Mouse (Mus musculus): ENCODE results near the gene Eps8. TPM values are rescaled to one million over a fixed set of nuclear protein-coding genes. Genes with fewer than 3 reads are reported as not detected.

The Eps8 gene
- total RNA-seq, 1 experiment from 2014 or later = 23.4 TPM

DNA sequence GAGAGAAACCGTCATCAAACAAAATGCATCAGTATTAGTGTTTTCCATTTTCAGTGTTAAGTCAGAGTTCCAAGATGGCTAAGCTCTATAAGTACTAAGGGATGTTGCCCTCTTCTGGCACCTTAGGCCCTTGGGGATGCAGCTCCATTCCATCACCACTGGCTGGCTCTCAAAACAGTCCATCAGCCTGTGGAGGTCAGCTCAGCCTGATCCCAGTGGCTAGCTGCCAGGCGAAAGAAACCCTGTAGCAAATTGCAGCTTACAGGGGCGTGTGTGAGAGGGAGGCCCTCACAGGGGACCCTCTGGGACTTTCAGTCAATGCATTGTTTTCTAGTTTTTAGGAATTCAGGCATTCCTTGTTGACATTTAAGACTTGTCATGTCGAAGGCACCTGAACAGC, 40.8 kb downstream of the Eps8 start:
- peak; percentile 59 for DNase-seq

DNA sequence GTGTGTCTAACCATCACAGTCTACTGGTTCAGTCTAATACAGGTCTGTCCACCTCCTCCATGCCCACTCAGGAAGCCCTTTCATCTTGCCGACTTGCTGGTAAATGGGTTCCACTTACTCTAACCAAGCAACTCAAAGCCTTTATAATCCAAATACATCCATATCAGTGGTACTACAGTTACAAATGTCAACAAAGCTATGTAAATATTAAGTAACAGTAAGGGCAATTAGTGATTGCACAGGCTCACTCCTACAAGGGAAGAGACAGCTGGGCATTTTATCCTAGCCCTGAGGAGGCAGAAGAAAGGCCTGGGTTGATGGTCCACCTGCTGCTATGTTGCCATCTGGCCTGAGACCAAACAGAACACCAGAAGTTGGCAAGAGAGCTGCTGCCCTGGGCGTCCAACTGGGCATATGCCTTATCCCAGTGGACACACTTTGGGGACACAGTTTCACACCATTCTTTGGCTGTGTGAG, 42.6 kb downstream of the Eps8 start:
- peak; percentile 58 for DNase-seq

DNA sequence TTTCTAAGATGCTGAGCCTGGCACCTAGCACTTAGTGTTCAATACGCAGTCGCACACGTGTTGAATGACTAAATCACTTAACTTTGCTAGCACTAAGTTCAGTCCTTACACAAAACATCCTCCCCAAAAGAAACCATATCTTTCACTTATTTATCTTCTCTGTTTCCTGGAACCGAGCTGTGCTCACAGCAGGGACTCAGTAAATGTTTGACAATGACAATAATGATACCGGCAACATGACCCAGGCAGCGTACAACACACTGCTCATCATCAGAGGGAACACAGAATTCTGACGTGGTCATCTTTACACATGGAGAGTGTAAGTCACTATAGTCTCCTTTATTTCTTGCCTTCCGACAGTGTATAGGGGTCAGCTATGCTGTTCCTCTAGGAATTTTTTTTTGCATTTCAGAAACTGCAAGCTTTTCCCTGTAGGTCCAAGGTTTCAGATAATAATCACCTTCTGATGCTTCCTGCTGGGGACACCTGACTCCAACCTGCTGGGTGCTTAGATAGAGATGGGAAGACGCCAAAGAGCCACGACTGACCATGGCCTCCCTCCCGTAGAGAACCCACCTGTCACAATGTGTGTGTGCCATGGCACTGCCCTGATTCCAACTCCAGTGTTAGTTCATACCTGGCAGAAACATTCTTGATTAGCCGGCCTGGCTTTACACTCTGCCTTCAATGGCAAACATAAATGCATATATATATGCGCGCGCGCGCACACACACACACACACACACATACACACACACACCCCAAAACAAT, 46.3 kb downstream of the Eps8 start:
- no peak for DNase-seq

DNA sequence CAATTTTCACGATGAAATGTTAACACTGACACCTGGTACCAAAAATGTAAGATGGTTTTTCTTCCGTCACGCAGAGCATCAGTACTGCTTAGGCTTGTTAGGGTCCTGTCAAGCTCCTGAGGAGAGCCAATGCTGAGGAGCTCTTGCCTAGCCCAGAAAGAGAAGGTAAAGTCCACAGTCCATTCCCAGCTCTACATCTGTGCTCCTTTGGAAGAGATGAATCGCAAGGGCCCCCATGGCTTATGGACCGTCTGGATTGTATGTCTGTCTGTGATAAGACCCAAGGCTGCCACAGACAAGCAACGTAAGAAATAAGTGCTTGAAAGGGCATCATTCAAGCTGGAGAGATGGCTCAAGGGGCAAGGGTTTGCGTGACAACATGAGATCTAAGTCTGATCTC, 48.1 kb downstream of the Eps8 start:
- DNase-seq = no peak

DNA sequence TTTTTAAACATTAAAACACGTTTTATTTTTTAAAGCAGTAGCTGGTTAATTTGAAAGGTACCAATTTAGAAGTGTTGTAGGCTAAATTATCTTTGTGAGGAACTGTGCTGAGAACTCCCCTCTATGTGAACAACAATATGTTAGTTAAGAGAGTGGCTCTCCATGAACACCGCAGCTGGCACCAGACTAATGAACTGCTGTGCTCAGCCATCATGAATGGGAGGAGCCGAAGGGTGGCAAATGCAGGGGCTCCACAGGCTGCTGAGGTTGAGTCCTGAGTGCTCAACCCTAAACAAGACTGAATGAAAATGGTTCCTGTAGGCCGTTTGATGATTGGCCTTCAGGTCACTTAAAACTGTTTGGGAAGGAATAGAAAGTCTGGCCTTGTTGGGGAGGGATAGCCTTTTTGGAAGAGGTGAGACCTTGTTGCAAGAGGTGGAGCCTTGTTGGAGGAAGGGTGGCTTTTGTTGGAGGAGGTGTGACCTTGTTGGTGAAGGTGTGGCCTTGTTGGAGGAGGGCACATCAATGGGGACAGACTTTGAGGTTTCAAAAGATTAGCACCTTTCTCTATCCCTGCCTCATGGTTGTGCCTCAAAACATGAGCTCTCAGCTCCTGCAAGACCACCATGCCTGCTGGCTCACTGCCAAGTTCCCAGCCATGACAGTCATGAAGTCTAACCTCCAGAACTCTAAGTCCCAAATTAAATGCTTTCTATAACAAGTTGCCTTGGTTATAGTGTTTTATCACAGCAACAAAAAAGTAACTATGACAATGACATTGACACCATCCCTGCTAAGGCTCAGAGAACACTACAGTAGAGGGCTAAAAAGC, 50.0 kb downstream of the Eps8 start:
- DNase-seq = peak; percentile 13

DNA sequence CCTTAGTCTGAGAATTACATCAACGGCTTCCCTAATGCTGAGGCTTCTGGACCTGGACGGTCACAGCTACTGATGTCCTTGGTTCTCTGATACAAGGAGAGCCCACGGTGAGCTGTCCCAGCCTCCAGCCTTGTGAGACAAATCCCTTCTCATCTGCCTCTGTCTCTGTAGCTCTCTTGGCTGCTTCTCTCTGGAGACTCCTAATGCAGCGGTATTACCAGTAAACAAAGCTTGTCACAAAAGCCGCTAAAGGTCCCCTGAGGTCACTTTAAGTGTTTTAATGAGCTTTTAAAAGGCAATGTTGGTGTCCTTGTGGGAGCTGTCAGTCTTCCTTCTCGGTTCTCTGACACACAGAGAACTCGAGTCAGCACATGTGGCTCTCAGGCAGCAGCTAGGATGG, 56.4 kb downstream of the Eps8 start:
- peak; percentile 21 for DNase-seq

DNA sequence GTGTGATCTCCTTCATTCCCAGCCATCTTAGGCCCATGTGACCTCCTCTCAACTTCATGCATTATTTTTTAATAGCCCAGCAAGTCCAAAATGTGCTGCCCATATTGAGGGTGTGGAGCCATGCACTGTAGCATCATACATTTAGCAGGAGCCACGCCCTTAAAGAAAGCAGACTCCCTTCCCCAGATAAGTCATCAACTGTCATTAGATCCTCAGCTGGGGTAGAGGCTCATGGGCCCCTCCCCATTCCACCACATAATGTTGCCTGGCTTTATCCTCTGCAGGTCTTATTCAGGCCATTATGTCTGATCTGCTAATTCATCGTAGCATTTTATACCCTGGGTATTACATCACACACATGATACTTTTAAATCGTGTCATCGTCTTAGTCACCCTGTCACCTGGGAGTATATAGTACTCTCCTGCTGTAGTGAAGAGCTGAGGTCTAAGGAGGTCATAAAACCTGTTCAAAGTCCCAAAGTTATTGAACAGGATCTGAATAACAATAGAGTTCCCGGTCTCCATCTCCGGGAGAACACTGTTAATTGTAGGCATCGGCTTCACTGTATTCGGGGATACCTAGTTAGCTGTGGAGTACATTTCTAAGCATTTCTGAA, 57.1 kb downstream of the Eps8 start:
- no peak for DNase-seq

DNA sequence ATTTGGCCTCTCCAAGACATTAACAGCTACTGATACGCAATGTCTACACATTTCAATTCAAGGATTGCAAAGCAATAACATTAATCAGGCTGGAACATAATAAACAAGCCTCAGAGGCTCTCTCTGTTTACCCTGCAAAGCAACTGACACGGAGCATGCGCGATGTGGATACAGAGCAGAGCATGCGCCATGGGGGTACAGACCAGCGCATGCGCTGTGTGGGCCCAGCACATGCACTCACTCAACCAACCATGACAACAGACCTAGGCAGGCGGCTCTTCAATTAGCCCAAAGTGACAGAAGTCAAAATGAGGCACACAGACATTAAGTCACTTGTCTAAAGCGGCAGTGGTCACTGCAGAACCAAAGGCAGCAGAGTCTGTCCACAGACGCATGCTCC, 62.1 kb downstream of the Eps8 start:
- no peak for DNase-seq

DNA sequence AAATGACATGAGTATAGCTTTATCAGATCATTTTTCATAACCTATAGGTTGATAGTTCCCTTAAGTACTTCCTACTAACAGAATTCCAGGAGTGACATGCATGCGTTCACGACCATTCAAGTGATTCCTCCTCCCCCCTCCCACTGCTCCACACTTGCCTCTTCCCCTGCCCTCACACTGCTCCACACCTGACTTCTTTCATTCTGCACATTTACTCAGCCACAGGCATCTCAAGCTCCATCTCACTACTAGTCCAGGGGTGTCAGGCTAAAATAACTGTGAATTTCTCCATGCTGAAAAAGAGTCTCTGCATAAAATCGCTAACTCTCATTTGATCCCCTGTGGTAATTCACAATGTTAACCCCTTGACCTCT, 65.4 kb downstream of the Eps8 start:
- no peak for DNase-seq

DNA sequence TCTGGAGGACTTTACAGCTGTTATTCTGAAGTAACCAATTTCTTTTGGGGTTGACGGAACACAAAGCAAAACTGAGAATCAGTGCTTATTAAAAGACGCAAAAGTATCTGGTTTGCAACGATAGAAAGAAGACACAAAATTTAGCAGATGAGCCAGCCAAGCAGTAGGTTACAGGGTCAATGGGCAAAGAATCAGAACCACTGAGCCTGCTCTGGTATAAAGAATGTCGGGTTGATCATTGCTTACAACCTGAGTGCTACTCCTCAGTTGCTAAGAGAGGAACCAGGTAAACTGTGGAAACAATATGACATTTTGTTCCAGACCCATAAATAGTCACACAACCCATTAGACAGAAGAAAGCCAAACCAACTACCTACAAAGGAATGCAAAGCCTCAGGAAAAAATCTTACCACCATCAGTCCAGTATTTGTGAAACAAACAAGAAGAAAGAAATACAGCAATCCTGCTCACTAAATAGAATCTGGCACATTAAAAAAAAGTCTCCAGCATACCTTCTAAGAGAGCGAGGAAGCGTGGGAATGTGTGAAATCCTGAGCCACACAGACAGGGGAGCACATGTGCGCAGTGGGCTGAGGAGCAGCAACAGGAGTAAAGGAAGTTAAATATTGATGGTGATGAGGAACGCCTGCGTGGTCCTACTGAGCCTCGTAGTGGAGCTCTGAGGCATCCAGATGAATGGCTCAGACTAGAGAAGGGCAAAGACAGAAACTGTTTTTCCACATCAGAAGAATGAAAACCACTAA, 66.0 kb downstream of the Eps8 start:
- no peak for DNase-seq

DNA sequence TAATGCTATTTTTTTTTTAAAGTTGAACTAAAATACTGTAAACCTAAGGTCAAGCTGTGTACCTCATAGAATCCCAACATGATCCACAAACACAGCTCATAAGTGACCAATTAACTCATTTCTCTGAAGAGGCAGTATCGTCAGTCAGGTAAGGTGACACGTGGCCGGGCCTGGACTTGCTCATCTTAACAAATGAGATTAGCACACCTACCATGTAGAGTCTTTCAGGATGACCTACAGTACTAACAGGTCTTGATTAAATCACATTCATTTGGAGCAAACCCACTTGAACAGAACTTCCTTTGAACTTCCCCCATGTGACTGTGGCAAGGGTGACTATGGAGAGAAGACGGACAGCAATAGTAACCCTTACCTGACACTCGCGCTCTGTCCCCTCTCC, 66.8 kb downstream of the Eps8 start:
- DNase-seq = no peak

DNA sequence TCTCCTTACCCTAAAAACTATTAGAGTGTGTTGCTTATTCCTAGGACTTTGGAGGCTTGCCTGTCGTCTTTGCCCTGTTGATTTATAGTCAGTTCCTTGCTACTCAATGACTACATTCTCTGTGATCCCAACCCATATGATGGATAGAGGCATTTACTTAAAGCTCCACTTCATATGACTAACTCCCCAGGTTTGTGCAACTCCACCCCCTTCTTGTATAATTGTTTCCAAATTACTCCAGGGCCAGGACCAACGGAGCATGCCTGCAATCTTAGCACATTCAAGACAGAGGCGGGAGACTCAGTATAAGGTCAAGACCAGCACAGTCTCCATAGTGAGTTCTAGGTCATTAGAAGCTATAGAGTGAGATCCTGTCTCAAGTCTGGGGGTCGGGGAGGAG, 69.4 kb downstream of the Eps8 start:
- no peak for DNase-seq

DNA sequence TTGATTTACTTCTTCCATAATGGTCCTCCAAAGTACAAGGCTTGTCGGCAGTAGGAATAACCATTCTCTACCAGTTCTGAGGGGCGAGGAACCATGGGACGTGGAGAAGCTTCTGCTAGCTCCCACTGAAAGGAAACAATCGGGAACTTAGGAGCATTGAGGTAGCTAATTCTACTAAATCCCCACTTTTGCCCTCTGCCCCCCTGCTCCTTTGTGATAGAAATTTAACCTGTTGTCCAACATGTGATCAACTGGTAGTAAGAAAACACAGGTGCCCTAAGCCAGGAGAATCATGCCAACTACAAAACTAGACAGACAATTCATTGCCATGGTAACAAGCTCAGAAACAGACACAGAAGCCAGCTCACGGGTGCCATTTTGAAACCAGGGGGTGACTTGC, 71.6 kb downstream of the Eps8 start:
- no peak for DNase-seq

DNA sequence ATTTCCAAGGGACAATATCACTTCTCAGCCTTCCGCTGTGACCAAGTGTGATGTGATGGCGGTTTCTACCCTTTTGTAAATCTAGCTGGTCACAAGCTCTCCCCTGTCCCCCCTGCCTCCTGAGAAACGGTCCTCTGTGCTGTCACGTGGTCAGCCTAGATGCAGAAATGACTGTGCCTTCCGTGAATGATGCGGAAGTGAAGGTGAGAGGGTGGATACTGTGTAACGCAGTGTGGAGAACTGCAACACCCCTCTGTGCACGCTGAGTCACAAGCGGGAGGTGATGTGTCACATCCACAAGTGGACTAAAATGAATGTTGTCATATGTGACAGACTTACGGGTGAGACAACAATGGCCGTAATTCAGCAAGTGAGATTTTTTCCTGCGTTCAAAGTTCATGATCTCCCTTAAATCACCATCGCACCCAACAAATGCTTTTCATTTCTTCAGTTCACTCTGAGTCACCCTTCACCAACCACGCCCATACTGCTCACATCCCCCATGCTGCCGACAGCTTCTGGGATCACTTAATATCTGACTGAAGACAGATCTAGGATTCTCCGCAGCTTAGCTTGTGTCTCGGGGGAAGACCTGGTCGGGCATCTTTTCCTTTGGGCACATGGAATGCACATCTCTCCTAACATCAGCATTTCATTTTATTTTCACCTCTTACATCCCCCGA, 72.3 kb downstream of the Eps8 start:
- DNase-seq = peak; percentile 52

DNA sequence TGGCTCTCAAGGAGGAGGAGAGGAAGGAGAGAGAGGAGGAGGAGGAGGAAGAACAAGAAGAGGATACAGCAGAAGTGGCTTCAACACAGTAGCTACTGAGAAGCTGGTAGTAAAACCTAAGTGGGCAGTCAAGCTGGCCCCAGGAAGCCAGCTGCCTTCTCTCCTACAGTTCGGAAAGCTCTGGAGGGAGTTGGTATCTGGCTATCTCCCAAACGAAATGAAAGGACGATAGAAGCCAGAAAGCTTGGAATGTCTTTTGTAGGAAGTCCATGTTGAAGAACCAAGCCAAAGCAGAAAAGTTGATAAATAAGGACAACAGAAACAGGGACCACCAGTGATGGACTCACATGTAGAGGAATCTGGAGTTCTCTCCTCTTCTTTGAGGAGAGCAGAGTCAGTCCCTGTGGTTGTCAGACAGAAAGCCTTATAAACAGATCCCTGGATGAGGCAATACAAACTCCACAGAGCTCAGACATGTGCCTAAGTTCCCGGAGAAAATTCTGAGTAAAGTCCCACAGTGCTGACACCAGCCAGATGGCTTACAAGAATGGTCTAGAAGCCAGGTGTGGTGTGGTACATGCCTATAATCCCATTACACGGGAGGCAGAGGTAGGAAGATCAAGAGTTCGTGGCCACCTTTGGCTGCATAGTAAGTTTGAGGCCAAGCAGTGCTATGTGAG, 73.2 kb downstream of the Eps8 start:
- no peak for DNase-seq

DNA sequence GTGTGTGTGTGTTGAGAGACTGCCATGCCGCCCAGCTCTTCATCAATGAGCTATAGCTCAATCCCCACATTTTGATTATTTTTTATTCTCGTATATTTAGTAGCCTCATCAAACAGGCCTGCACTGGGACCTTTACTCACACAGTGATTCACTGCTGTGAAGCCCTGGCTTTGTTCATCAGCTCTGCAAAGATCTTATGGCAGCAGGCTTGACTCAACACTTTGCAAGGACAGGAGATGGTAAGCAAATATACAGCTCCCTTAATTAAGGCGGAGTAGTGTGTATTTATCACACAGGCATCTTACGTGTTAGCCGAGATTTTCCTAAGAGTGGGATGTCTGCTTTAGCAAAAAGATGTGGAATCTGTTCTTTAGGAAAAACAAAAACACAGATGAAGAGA, 74.2 kb downstream of the Eps8 start:
- DNase-seq = no peak

DNA sequence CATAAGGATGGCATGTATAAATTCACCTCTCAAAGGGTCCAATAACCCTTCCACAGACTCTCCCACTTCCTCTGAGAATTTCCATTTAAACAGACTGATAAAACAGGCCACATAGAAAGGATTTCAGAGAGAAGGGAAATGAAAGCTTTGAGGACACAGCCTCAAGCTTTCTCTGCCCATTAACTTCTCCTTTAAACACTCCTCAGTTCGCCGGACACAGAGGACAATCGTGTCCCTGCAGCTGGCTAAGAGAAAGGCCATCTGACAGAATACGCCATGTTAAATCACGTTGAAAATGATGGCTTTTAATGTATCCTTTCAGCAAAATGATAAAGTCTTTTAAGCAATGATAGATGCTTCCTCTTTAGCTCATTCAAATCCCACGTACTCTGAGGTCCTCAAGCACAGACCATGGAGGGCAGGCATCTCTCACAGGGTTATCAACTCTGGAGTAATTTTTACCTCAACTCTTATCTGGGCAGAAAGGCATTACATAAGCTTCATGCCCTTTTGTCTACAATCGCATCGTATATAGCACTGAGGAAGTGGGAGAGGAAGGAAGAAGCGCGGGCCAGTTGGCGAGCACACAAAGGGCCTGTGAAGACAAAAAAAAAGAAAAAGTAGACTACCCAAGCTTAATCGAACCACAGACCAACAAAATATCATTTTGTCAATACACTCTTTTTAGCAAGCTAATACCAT, 77.9 kb downstream of the Eps8 start:
- no peak for DNase-seq

DNA sequence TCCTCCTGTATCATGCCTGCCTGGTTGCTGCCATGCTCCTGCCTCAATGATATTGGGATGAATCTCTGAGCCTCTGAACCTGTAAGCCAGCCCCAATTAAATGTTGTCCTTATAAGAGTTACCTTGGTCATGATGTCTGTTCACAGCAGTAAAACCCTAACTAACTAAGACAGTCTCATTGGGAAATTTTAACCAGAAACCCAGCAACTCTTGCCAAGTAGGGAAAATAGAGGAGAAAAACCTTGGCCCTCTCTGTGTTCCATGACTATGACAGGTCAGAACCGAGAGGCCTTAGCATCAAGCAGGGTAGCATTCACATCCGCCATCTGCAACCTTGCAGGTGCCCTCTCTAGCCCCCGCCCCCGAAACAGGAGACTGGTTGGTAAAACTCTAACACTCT, 78.6 kb downstream of the Eps8 start:
- DNase-seq = no peak

DNA sequence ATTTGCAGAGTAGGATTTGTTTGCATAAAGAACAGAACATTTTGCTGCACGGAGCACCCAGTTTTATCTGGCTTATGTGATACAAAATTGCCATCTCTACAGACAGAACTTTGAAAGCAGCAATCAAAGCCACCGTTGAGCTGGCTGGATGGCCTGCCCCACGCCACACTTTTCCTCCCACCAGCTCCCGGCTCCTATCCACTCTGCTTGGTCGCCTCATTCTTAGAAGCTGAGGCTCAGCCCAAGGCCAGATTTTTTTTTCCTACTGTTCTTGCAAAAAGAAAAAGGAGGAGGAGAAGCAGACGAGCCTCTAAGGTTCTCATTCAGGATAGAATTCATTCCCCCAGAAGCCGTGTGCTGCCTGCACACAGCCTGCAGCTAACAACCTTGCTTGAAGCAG, 80.8 kb downstream of the Eps8 start:
- no peak for DNase-seq

DNA sequence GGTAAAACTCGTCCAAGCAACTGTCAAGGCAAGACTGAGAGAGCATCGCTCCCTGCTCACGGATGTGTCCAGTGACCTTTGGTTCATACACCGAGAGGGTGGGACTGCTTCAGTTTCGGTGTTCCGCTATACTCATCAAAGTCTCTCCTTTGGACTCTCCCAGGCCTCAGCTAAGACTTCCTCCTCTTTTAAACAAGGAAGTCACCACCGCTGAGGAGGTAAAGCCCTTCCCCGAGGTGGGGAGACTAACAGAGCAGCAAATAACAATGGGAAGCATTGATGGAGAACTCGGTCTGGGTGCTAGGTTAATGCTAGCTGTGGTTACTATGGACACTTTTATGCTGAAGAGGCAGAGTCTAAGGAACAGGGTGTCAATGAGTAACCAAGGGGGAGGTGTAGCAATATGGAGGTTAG, 84.0 kb downstream of the Eps8 start:
- no peak for DNase-seq

DNA sequence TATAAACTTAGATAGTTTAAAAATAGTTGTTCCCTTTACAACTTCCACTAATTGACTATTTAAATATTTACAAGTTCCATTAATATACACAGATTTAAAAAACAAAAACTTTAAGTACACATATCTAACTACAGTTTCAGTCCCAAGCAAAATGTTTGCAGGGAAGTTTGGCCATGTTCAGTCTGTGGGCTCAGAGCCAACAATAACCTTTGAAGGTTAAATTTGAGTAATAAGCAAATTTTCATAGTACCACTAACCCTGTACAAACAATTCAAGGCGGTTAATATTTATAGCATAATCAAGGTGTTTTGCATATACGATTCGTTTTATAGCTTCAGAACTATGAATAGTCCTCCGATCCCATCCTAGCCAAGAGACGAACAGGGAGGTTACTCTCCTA, 84.7 kb downstream of the Eps8 start:
- DNase-seq = peak; percentile 38
